Mouse (Mus musculus) myocyte (in vitro differentiated cells): ENCODE data around the gene Gm1123.

Experiments
- MAX ChIP-seq: IDR thresholded peaks from one replicate; pipeline ENCODE4 v1.6.1; 2011; ENCODE audit warnings: low read depth, mild to moderate bottlenecking, control low read depth
- MYOG ChIP-seq, 3 experiments: IDR thresholded peaks; one replicate each; pipeline ENCODE4 v1.6.1; 2011; ENCODE audit warnings: control low read depth in 2 of 3, low read depth in 2 of 3, mild to moderate bottlenecking in 2 of 3; ENCODE audit not compliant: insufficient read length in 2 of 3, control insufficient read depth in 1 of 3, insufficient read depth in 1 of 3
- POLR2A ChIP-seq: IDR thresholded peaks from one replicate; pipeline ENCODE4 v1.6.1; 2011; ENCODE audit warnings: low read depth, mild to moderate bottlenecking, control low read depth, moderate library complexity; ENCODE audit not compliant: insufficient read length
- TCF12 ChIP-seq: IDR thresholded peaks from one replicate; pipeline ENCODE4 v1.6.1; 2011; ENCODE audit warnings: mild to moderate bottlenecking, control low read depth; ENCODE audit not compliant: poor library complexity, insufficient read depth, severe bottlenecking
- TCF3 ChIP-seq: IDR thresholded peaks from one replicate; pipeline ENCODE4 v1.6.1; 2011; ENCODE audit warnings: low read depth, control low read depth; ENCODE audit not compliant: insufficient read length
- USF1 ChIP-seq: IDR thresholded peaks from one replicate; pipeline ENCODE4 v1.6.1; 2011; ENCODE audit warnings: low read depth, mild to moderate bottlenecking, control low read depth, moderate library complexity

DNA sequence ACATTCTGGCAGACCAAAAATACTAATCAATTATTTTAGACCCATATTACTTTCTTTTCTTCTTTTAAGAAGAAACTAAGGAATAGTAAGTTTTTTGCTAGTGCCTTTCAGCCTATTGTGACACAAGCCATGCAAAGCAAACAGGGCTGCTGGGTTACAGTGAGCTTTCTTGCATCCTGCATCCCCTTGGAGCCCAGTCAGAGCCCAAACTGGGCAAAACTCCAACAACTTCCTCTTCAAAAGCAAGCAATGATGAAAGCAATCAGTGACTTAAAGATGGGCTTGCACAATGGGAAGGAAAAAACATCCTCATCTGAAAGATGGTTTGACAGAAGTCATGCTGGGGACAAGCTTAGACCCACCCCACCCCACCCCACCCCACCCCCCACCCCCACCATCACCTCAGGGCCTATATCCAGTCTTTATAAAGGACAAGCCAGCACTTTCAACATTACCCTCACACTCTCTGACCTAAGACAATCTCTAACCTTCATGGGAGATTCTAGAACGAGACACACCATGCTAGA, 13.3 kb upstream of the Gm1123 start:
- TF ChIP-seq TCF3 (no peak), POLR2A (no peak), USF1 (no peak), MAX (no peak), MYOG (IDR thresholded peaks at IDR 0.05; ENCODE audit: control insufficient read depth in 1 of 3, insufficient read depth in 1 of 3, insufficient read length in 2 of 3, low read depth in 2 of 3) (no peak), TCF12 (no peak)
